11 mouse cellular contexts compared by ENCODE assay signal in genomic region chr1:190149233-190149741, GRCm38 (mm10). TPM values are rescaled to one million over a fixed set of nuclear protein-coding genes. Genes with fewer than 3 reads are reported as not detected.
DNase-seq lines count a peak whose midpoint lies in the region; ATAC-seq and TF ChIP-seq lines count a peak whose summit lies in the region.
"Had no signal": no experiment of that assay in that cellular context is flagged by ENCODE, and none has a peak within 500 bp of the region (broad histone marks: within the 10 kb centered on the region; RNA-seq: fewer than 3 reads in every experiment).

No protein-coding gene starts in this region.

- no peak for TF ChIP-seq CTCF in midbrain, postnatal 0 days (IDR thresholded peaks at IDR 0.05)

- 0 out of 2 replicates have a peak overlapping the region, but pooled peaks have one; percentile 9 for H3K4me2 ChIP-seq in heart, embryonic 16.5 days (ENCODE audit: low read depth, low read length)
- H3K4me2 ChIP-seq in embryonic facial prominence, embryonic 12.5 days (replicated peaks) = peak overlapping the region; percentile 11; the same call in 1 of the 2 replicates
- peak overlapping the region; percentile 33 for H3K4me2 ChIP-seq in hindbrain, embryonic 13.5 days
- H3K4me2 ChIP-seq in midbrain, postnatal 0 days (ENCODE audit: low read depth, low read length, poor library complexity, severe bottlenecking) = peak overlapping the region; percentile 13
- H3K4me2 ChIP-seq: intestine, embryonic 15.5 days; lung, embryonic 15.5 days had no signal

- peaks cover 4% of the 10 kb centered on the region; the same call in 1 of the 2 replicates for H3K36me3 ChIP-seq in heart, embryonic 16.5 days (ENCODE audit: control insufficient read depth, insufficient read depth)
- no peaks in the 10 kb centered on the region for H3K36me3 ChIP-seq in embryonic facial prominence, embryonic 12.5 days
- no peaks in the 10 kb centered on the region; the same call in 1 of the 2 replicates for H3K36me3 ChIP-seq in hindbrain, embryonic 13.5 days
- no peaks in the 10 kb centered on the region for H3K36me3 ChIP-seq in midbrain, postnatal 0 days (ENCODE audit: insufficient read depth, low read length)
- H3K36me3 ChIP-seq: intestine, embryonic 15.5 days; lung, embryonic 15.5 days had no signal

- no peak for ATAC-seq in heart, embryonic 16.5 days (replicated peaks; ENCODE audit: extremely low read depth, insufficient read depth, low FRiP score)
- ATAC-seq in embryonic facial prominence, embryonic 12.5 days (ENCODE audit: insufficient number of reproducible peaks, insufficient read depth, low FRiP score, low TSS enrichment) = no peak
- peak; percentile 46; the same call in 1 of the 2 replicates for ATAC-seq in hindbrain, embryonic 13.5 days (ENCODE audit: low FRiP score)
- ATAC-seq in midbrain, postnatal 0 days (ENCODE audit: low FRiP score) = no peak
- ATAC-seq: CD4-positive, CD25-positive, alpha-beta regulatory T cell, adult 4 months; intestine, embryonic 15.5 days had no signal

- H3K4me1 ChIP-seq in heart, embryonic 16.5 days (ENCODE audit: control insufficient read depth, insufficient read depth, low read length) = peaks cover 18% of the 10 kb centered on the region
- peaks cover 3% of the 10 kb centered on the region; the same call in 1 of the 2 replicates for H3K4me1 ChIP-seq in embryonic facial prominence, embryonic 12.5 days
- peaks cover 52% of the 10 kb centered on the region for H3K4me1 ChIP-seq in hindbrain, embryonic 13.5 days (replicated peaks)
- H3K4me1 ChIP-seq in midbrain, postnatal 0 days (ENCODE audit: insufficient read depth, low read length) = no peaks in the 10 kb centered on the region; the same call in 1 of the 2 replicates
- H3K4me1 ChIP-seq: intestine, embryonic 15.5 days had no signal

- intact Hi-C loops in gastrocnemius, postnatal 14 days (cut with DNase I; ENCODE audit: low total_unique reads) = no loop called here

- H3K4me3 ChIP-seq in heart, embryonic 16.5 days (ENCODE audit: low read length) = no peak overlapping the region
- H3K4me3 ChIP-seq in embryonic facial prominence, embryonic 12.5 days = no peak overlapping the region
- H3K4me3 ChIP-seq in hindbrain, embryonic 13.5 days = no peak overlapping the region; the same call in 1 of the 2 replicates
- 0 out of 2 replicates have a peak overlapping the region, but pooled peaks have one; percentile 6 for H3K4me3 ChIP-seq in midbrain, postnatal 0 days (ENCODE audit: low read depth, low read length)
- H3K4me3 ChIP-seq: intestine, embryonic 15.5 days; lung, embryonic 15.5 days had no signal

- H3K27ac ChIP-seq in heart, embryonic 16.5 days (ENCODE audit: low read length) = peak overlapping the region; percentile 39; the same call in 1 of the 2 replicates
- no peak overlapping the region for H3K27ac ChIP-seq in embryonic facial prominence, embryonic 12.5 days
- H3K27ac ChIP-seq in hindbrain, embryonic 13.5 days = peak overlapping the region; percentile 73
- no peak overlapping the region for H3K27ac ChIP-seq in midbrain, postnatal 0 days (ENCODE audit: low read depth, low read length)
- H3K27ac ChIP-seq: intestine, embryonic 15.5 days; lung, embryonic 15.5 days had no signal

- H3K9ac ChIP-seq in heart, embryonic 16.5 days (ENCODE audit: low read length) = no peak overlapping the region
- no peak overlapping the region for H3K9ac ChIP-seq in embryonic facial prominence, embryonic 12.5 days
- no peak overlapping the region for H3K9ac ChIP-seq in hindbrain, embryonic 13.5 days
- H3K9ac ChIP-seq in midbrain, postnatal 0 days (replicated peaks; ENCODE audit: low read length, poor library complexity, severe bottlenecking) = no peak overlapping the region
- H3K9ac ChIP-seq: intestine, embryonic 15.5 days; lung, embryonic 15.5 days had no signal

- H3K27me3 ChIP-seq in heart, embryonic 16.5 days (ENCODE audit: control insufficient read depth, insufficient read depth, low read length) = no peaks in the 10 kb centered on the region
- no peaks in the 10 kb centered on the region for H3K27me3 ChIP-seq in embryonic facial prominence, embryonic 12.5 days
- H3K27me3 ChIP-seq in hindbrain, embryonic 13.5 days = no peaks in the 10 kb centered on the region
- no peaks in the 10 kb centered on the region; the same call in 1 of the 2 replicates for H3K27me3 ChIP-seq in midbrain, postnatal 0 days (ENCODE audit: insufficient read depth, low read length)
- H3K27me3 ChIP-seq: intestine, embryonic 15.5 days had no signal

- WGBS in heart, embryonic 16.5 days = 65% methylated on average over 17 of the region's 17 CpGs
- 47% methylated on average over 17 of the region's 17 CpGs for WGBS in embryonic facial prominence, embryonic 12.5 days
- 11% methylated on average over 17 of the region's 17 CpGs for WGBS in hindbrain, embryonic 13.5 days
- 20% methylated on average over 17 of the region's 17 CpGs for WGBS in midbrain, postnatal 0 days

- H3K9me3 ChIP-seq in heart, embryonic 16.5 days (replicated peaks; ENCODE audit: control insufficient read depth, low read length) = no peaks in the 10 kb centered on the region
- no peaks in the 10 kb centered on the region for H3K9me3 ChIP-seq in embryonic facial prominence, embryonic 12.5 days
- H3K9me3 ChIP-seq in hindbrain, embryonic 13.5 days = no peaks in the 10 kb centered on the region
- H3K9me3 ChIP-seq in midbrain, postnatal 0 days (ENCODE audit: low read length) = no peaks in the 10 kb centered on the region
- H3K9me3 ChIP-seq: intestine, embryonic 15.5 days; lung, embryonic 15.5 days had no signal

- DNase-seq in heart, adult 9 months (ENCODE audit: low spot score in 2 of 2) = no peak
- no peak for DNase-seq in midbrain, postnatal 0 days (ENCODE audit: low spot score)
- no peak for DNase-seq in spleen, adult 12 weeks (ENCODE audit: low spot score)
- no peak for DNase-seq in gastrocnemius, postnatal 14 days
- no peak for DNase-seq in cerebellum, adult 11-12 months

RNA-seq across cellular contexts. Expression of gene Prox1, which starts 21.2 kb away (rescaled TPM):
- 16.4 and 17.7 TPM in 2 replicates for polyA plus RNA-seq in heart, embryonic 16.5 days (2015; fragmentation: Nextera tagmentation; extraction: Ambion mirVana)
- 3.6 TPM in 2 replicates for polyA plus RNA-seq in embryonic facial prominence, embryonic 12.5 days (2016; fragmentation: Nextera tagmentation; extraction: Ambion mirVana)
- polyA plus RNA-seq in hindbrain, embryonic 13.5 days (2015; fragmentation: Nextera tagmentation; extraction: Ambion mirVana) = 7.8 and 8.8 TPM in 2 replicates
- 11.1 and 16.0 TPM in 2 replicates for total RNA-seq in midbrain, postnatal 0 days (2014; rRNA removed)
- polyA plus RNA-seq in midbrain, postnatal 0 days (2015; fragmentation: Nextera tagmentation; extraction: Ambion mirVana) = 6.0 and 11.9 TPM in 2 replicates
- total RNA-seq in gastrocnemius, postnatal 14 days (2021) = 1 to 10 TPM; 4.1 to 5.7 TPM

Comparison
In these comparisons a context has a peak if more than half of its experiments do, and no peak if none do; other contexts are left out.
1. H3K27ac ChIP-seq: peak in heart, embryonic 16.5 days (single experiment) and hindbrain, embryonic 13.5 days (single experiment); none in embryonic facial prominence, embryonic 12.5 days (single experiment) and midbrain, postnatal 0 days (single experiment).
2. Peak in every context shown above with its lines, with median percentiles within 50 percentile points of each other: H3K4me2 ChIP-seq.